Mouse (Mus musculus): ENCODE measurements at regions not wholly inside any gene's neighbourhood (a gene's known extent, or its start where the extent isn't known, plus 50 kb on each side); places are given as distances from the start of the nearest gene placed in this dataset.

- DNase-seq (ENCODE audit: low read depth in 1 of 2, low spot score in 2 of 2), result no peak
Observed at GRCm38 (mm10) chr1:90502771-90503540, 99.8 kb upstream of the Cops8 start.

GRCm38 (mm10) chr1:90504583-90505080 lies 98.1 kb upstream of the Cops8 start:
- DNase-seq (ENCODE audit: low read depth in 1 of 2, low spot score in 2 of 2), result no peak

- DNase-seq (ENCODE audit: low read depth in 1 of 2, low spot score in 2 of 2), result no peak
Observed at GRCm38 (mm10) chr1:90505599-90505998, 97.2 kb upstream of the Cops8 start.

DNA sequence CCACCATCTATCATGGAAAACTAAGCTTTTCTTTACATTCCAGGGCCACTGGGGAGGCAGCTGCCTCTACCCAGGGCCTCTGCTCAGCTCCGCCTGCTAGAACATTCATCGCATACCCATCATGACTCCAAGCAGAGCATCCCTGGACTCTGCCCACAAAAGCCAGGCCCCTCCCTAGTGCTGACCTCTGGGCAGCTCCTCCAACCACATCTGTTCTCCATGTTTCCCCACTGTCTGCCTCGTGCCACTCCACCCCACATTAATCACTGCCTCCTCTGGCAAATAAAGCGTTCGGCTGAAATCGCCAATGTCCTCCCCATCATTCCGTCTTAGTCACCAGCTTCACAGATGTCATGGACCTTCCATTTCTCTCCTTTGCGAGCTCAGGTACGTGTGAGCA lies 96.2 kb upstream of the Cops8 start:
- no peak for DNase-seq (ENCODE audit: low read depth in 1 of 2, low spot score in 2 of 2)

DNA sequence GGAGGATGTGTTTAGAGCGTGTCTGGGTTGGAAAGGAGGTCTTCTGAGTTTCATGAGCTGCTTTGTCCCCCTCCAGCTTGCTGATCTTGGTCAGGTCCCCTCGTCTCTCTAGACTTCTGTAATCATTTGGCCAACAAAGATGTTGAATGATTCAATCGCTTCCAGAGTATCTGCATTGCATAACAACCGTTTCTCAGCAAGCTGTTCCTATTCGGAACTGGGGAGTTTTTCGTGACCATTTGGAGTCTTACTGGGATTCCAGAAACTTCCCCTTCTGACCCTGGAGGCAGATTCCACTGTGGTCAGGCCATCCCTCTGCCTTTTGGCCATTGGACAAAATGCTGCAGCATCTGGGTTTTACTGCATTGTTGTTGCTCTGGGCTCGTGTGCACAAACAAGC lies 93.4 kb upstream of the Cops8 start:
- no peak for DNase-seq (ENCODE audit: low read depth in 1 of 2, low spot score in 2 of 2)

- DNase-seq (ENCODE audit: low read depth in 1 of 2, low spot score in 2 of 2), result no peak
Observed at GRCm38 (mm10) chr1:90513442-90514070, 89.2 kb upstream of the Cops8 start.

DNA sequence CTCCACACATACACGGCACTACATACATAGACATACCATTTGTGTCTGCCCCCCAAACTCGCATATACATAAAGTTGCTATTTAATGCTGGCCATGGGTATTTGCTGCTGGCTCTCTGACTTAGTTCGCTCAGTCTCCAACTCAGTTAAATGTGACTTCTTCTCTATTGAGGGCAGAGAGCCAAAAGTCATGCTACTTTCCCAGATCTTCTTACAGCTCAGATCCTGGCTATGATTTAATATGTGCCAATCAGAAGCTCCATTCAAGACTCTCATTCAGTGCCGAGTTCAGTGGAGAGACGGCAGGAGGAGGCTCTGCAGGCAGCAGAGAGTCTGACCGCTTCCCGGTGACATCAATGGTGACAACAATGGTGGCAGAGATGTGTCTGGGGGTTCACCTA lies 88.6 kb upstream of the Cops8 start:
- no peak for DNase-seq (ENCODE audit: low read depth in 1 of 2, low spot score in 2 of 2)

- DNase-seq (ENCODE audit: low read depth in 1 of 2, low spot score in 2 of 2), result no peak
Observed at GRCm38 (mm10) chr1:90518584-90519265, 84.1 kb upstream of the Cops8 start.

DNA sequence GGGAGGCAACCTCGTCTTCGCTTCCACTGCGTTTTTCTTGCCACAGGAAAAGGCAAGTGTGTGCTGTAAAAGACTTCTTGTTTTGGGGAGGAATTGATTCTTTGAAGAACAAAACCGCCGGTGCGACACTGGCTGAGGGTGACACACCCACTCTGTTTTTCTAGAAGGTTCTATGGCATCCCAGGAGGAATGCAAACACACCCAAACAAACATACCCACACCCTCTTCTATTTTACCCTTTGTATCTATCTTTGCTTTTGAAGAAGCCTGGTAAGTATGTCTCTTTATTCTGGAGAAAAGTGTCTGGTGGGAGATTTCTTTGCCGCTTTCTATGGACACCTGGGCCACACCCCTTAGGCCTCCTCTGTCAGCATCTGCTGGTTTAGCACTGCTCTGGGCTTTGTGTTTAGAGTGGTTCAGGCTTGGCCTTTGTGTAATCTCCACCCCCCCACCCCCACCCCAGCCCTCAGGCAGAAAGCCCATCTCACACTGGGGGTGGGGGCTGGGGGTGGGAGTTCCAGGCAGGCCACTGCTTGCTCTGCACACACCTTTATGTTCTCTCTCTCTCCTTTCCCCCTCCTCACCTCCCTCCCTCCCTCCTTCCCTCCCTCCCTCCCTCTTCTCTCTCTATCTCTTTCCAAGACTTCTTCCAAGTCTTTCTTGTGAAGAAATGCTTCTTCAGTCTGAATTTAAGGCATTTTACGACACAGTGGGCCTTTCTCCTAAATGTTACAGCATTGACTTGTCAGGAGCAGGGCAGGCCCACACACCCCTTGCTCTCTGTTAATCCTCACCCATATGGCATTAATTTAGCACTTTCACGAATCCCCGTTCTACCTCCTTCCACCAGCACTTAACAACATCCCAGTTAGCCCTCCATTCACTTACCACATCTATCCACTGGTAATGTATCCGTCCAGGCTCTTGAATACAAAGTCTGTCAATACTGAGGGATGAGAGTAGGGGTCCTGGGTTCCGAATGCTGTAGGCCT lies 83.2 kb upstream of the Cops8 start:
- DNase-seq (ENCODE audit: low read depth in 1 of 2, low spot score in 2 of 2), result no peak

- DNase-seq (ENCODE audit: low read depth in 1 of 2, low spot score in 2 of 2), result no peak
Observed at GRCm38 (mm10) chr1:90522294-90522693, 80.5 kb upstream of the Cops8 start.

GRCm38 (mm10) chr1:90524641-90525220 lies 78.0 kb upstream of the Cops8 start:
- no peak for DNase-seq (ENCODE audit: low read depth in 1 of 2, low spot score in 2 of 2)

- no peak for DNase-seq (ENCODE audit: low read depth in 1 of 2, low spot score in 2 of 2)
Observed at GRCm38 (mm10) chr1:90526311-90526710, 76.5 kb upstream of the Cops8 start.

GRCm38 (mm10) chr1:90527947-90528717 lies 74.6 kb upstream of the Cops8 start:
- no peak for DNase-seq (ENCODE audit: low read depth in 1 of 2, low spot score in 2 of 2)

DNA sequence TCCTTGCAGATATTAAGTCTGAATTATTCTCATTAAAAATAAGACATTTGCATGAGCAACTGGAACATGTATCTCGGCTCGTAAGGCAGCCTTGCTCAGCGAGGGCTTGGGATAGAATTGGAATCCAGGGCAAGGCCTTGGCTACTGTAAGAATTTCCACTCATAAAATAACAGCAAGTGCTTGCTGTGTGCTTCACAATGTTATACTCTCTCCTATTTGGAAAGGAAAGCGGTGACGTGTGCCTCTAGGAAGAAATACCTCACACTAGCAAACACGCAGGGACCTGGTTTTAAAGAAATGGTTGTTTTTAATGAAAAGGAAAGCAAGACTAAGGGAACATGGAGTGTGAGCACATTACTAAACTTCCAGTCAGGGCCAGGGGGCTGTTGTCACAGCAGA lies 69.3 kb upstream of the Cops8 start:
- no peak for DNase-seq (ENCODE audit: low read depth in 1 of 2, low spot score in 2 of 2)

GRCm38 (mm10) chr1:90536105-90536504 lies 66.7 kb upstream of the Cops8 start:
- DNase-seq (ENCODE audit: low read depth in 1 of 2, low spot score in 2 of 2), result no peak

DNA sequence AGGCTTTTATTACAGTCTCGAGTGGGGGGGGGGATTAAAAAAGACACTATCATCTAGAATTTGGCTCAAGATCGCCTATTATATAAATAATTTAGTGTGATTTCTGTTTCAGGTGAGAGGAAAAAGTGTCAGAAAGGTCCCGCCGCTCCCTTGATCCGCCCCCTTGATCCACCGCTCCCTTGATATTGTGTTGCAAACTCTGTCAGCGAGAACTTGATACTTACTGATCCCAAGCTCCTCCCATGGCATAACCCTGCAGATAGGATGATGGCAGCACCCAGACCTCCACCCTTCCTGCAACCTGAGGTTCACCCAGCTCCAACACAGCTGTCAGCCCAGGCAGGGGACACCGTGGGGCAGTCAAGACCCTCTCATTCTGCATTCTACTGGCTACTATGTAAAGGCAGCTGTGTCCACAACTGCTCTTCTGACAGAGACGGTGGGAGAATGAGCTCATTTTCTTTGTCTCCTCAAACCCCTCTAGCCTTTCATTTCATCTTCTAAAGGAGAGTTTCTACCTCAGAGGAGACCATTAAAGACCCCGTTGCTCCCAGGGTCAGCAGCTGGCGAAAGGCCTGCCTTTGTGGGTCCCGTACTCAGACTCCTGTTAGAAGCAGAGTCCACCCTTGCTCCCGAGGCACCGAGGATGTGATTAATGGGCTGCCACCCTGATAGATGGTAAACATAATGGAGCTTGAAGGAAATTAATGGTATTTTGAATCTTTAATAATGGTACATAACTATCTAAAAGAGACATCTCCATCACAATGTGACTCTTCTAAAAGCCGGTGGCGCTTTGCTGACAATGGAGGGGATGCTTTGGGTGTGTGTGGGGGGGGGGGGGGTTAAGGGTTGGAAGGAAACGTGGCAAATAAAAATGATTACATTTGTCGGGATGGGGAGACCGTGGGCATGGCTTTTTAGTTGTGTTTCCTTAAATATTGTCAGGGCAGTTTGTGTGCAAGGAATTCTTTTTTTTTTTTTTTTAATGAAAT lies 58.7 kb upstream of the Cops8 start:
- no peak for DNase-seq (ENCODE audit: low read depth in 1 of 2, low spot score in 2 of 2)

- no peak for DNase-seq (ENCODE audit: low read depth in 1 of 2, low spot score in 2 of 2)
Observed at GRCm38 (mm10) chr1:90544821-90545536, 57.8 kb upstream of the Cops8 start.

GRCm38 (mm10) chr1:90552644-90553043 lies 50.1 kb upstream of the Cops8 start:
- DNase-seq (ENCODE audit: low read depth in 1 of 2, low spot score in 2 of 2), result no peak

Data from monocyte, adult 2 months (primary cell).